Mouse (Mus musculus) testis, adult 2 months (tissue): ENCODE results near the gene Hyal3.

ENCODE experiments used
- CTCF ChIP-seq: fragments of 200-500 bp; IDR thresholded peaks from 2 replicates; pipeline ENCODE4 v1.5.1; 2012; ENCODE audit warnings: low read depth, mild to moderate bottlenecking, inconsistent platforms, low read length, moderate library complexity; ENCODE audit not compliant: control insufficient read depth, insufficient read depth, insufficient replicate concordance
- POLR2A ChIP-seq: fragments of 200-500 bp; IDR thresholded peaks from 2 replicates; pipeline ENCODE4 v1.6.1; 2012; ENCODE audit warnings: low read depth, mild to moderate bottlenecking, inconsistent platforms, low read length, moderate library complexity; ENCODE audit not compliant: control insufficient read depth

GRCm38 (mm10) chr9:107552690-107553393, 27.8 kb upstream of the Hyal3 start:
- TF ChIP-seq POLR2A (no peak), CTCF (no peak)
